Mouse (Mus musculus) neural tube, embryonic 14.5 days (tissue): ENCODE results near the gene Pafah2. TPM values are rescaled to one million over a fixed set of nuclear protein-coding genes. Genes with fewer than 3 reads are reported as not detected.
A peak's percentile ranks its signal among the peaks of the same experiment; 100 is the strongest.

Experiments used
- ATAC-seq: fragments of 200-750 bp; cut with Nextera tagmentation; 2 replicates; pipeline ENCODE4 v1.8.0; 2017; ENCODE audit warnings: low read depth, mild to moderate bottlenecking, moderate TSS enrichment, moderate library complexity
- H3K27ac ChIP-seq: fragments of 300-500 bp; sonication (generic); 2 replicates; pipeline ENCODE4 v1.5.1; 2014; ENCODE audit warnings: low read depth, mild to moderate bottlenecking, control low read depth, low read length, moderate library complexity, mixed read lengths
- H3K27me3 ChIP-seq: fragments of 300-500 bp; sonication (generic); 2 replicates; pipeline ENCODE4 v1.6.1; 2014; ENCODE audit warnings: low read length; ENCODE audit not compliant: control insufficient read depth, insufficient read depth
- H3K36me3 ChIP-seq: fragments of 300-500 bp; sonication (generic); 2 replicates; pipeline ENCODE4 v1.6.1; 2014; ENCODE audit warnings: low read length, mixed read lengths; ENCODE audit not compliant: control insufficient read depth, insufficient read depth
- H3K4me1 ChIP-seq: fragments of 300-500 bp; sonication (generic); 2 replicates; pipeline ENCODE4 v1.6.1; 2014; ENCODE audit warnings: low read length; ENCODE audit not compliant: control insufficient read depth, insufficient read depth
- H3K4me2 ChIP-seq: fragments of 300-500 bp; sonication (generic); 2 replicates; pipeline ENCODE4 v1.6.1; 2014; ENCODE audit warnings: mild to moderate bottlenecking, low read depth, low read length, control low read depth
- H3K4me3 ChIP-seq: fragments of 300-500 bp; sonication (generic); 2 replicates; pipeline ENCODE4 v1.5.1; 2014; ENCODE audit warnings: low read depth, low read length, control low read depth, mixed read lengths
- H3K9ac ChIP-seq: fragments of 300-500 bp; sonication (generic); replicated peaks from 2 replicates; pipeline ENCODE4 v1.6.1; 2014; ENCODE audit warnings: low read depth, mild to moderate bottlenecking, control low read depth, low read length, mixed read lengths
- H3K9me3 ChIP-seq: fragments of 300-500 bp; sonication (generic); 2 replicates; pipeline ENCODE4 v1.6.1; 2016; ENCODE audit warnings: low read length; ENCODE audit not compliant: control insufficient read depth
- WGBS: fragments of 180-500 bp; shearing (Covaris S2); extraction: QIAGEN DNeasy Blood & Tissue Kit; methylation state at CpG from one replicate; pipeline ENCODE4 v1.1.7; 2014; 5-methylcytosine and 5-hydroxymethylcytosine counted together
- polyA plus RNA-seq: library from polyadenylated mRNA; unstranded; fragments of >200 nt; fragmentation: Nextera tagmentation; extraction: Ambion mirVana; gene quantifications from 2 replicates; pipeline ENCODE4 v1.2.1, GENCODE M21; 2014

The Pafah2 gene
- polyA plus RNA-seq: 7.7 and 7.8 TPM in 2 replicates

DNA sequence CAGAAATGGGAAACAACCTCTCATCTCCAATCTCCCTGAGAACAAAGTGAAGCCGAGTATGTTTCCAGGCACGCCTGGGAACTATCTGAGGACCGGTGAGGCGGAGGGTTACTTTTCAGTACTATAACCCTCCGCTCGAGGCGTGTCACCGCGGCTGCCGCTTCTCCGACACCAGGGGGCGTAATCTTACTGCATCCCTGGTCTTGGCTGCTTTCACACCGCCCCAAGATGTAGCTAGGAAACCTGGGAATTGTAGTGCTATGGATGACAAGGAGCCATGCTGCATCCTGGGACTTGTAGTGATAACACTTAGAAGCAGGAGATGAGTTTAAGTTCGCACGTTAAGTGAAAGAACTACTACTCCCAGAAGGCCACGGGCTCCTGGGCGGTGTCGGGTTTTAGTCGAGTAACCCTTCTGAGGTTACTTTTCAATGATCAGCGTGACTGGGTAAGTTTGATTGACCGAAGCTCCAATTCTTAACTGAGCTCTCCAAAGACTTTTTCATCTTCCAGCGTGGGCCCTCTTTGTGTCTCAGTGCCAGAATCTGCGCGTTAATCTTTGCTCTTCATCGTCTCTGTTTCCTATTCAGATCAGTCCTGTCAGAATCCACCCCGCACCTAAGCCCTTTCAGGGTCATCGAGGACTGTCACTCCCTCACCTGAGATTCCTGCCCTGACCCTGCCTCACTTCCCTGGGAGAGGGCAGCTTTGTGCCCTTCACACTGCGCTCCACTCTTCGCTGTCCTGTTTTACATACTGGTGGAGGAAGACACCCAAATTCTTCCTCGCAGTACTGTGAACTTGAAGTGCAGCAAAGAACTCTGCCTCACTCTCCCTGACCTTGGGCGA, at the start of gene Pafah2:
Gene Pafah2, plus strand, starts transcription at position 344 of the 849 bp plus-strand sequence.
- Histone ChIP-seq H3K4me2 (peak within 1 kb of the TSS; percentile 88), H3K36me3 (no peaks in the 10 kb centered on the region)
- ATAC-seq: peak; percentile 98

GRCm38 (mm10) chr4:134348078-134348477, 48.0 kb upstream of the Pafah2 start:
- ATAC-seq: no peak
- no peak overlapping the region for H3K4me3 ChIP-seq

More for the DNA sequence above, at the start of gene Pafah2:
- no peaks in the 10 kb centered on the region for H3K27me3 ChIP-seq
- peaks cover 10% of the 10 kb centered on the region; the same call in 1 of the 2 replicates for H3K4me1 ChIP-seq
- peak within 1 kb of the TSS; percentile 59 for H3K9ac ChIP-seq
- H3K27ac ChIP-seq: peak within 1 kb of the TSS; percentile 80
- WGBS: 1% methylated on average over 31 of the region's 31 CpGs
- H3K4me3 ChIP-seq: peak within 1 kb of the TSS; percentile 38
- H3K9me3 ChIP-seq: no peaks in the 10 kb centered on the region

DNA sequence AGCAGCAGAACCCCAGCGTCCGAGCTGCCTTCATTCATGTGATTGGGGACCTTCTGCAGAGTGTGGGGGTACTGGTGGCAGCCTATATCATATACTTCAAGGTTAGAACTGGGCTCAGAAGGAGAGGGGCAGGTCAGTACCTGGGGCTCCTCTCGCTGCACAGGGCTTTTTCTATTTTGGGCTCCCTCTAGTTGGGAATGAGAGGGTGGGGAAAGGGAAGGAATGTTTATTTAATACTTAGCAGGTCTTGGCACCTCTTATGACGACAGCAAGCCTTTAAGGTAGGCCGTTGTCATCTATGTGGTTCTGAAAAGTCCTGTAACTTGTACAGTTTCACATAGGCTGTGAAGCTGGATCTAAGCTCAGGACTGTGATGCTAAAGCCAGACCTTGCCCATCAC, 47.6 kb upstream of the Pafah2 start:
- Histone ChIP-seq H3K27ac (no peak overlapping the region), H3K4me3 (no peak overlapping the region), H3K27me3 (peaks cover 4% of the 10 kb centered on the region; the same call in 1 of the 2 replicates), H3K4me1 (no peaks in the 10 kb centered on the region), H3K36me3 (no peaks in the 10 kb centered on the region), H3K9me3 (no peaks in the 10 kb centered on the region), H3K9ac (no peak overlapping the region), H3K4me2 (no peak overlapping the region)
- WGBS: 86% methylated on average over 5 of the region's 5 CpGs
- ATAC-seq: no peak

More at GRCm38 (mm10) chr4:134348078-134348477, 48.0 kb upstream of the Pafah2 start:
- H3K36me3 ChIP-seq: no peaks in the 10 kb centered on the region
- no peak overlapping the region for H3K27ac ChIP-seq
- H3K9me3 ChIP-seq: no peaks in the 10 kb centered on the region
- no peak overlapping the region for H3K4me2 ChIP-seq
- WGBS: 72% methylated on average over 11 of the region's 11 CpGs
- no peak overlapping the region for H3K9ac ChIP-seq
- H3K27me3 ChIP-seq: peaks cover 9% of the 10 kb centered on the region
- H3K4me1 ChIP-seq: 0 out of 2 replicates have a peak, but pooled peaks cover under 1% of the 10 kb centered on the region

DNA sequence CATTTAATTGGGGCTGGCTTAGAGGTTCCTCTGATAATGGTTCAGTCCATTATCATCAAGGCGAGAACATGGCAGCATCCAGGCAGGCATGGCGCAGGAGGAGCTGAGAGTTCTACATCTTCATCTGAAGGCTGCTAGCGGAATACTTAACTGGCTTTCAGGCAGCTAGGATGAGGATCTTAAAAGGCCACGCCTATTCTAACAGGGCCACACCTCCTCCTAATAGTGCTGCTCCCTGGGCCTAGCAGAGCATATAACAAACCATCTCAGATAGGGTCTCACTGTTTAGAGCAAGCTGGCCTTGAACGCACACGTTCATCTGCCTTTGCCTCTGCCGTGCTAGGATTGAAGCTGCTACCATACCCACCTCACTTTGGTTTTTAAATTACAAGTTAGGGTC, 46.3 kb upstream of the Pafah2 start:
- H3K27me3 ChIP-seq: no peaks in the 10 kb centered on the region
- H3K4me2 ChIP-seq: no peak overlapping the region
- no peak overlapping the region for H3K4me3 ChIP-seq
- H3K4me1 ChIP-seq: no peaks in the 10 kb centered on the region
- H3K36me3 ChIP-seq: no peaks in the 10 kb centered on the region
- 90% methylated on average over 7 of the region's 7 CpGs for WGBS
- no peak overlapping the region for H3K9ac ChIP-seq
- ATAC-seq: no peak
- H3K27ac ChIP-seq: no peak overlapping the region
- no peaks in the 10 kb centered on the region for H3K9me3 ChIP-seq

- Histone ChIP-seq H3K4me2 (no peak overlapping the region), H3K4me3 (no peak overlapping the region), H3K27me3 (no peaks in the 10 kb centered on the region), H3K9me3 (no peaks in the 10 kb centered on the region), H3K36me3 (no peaks in the 10 kb centered on the region), H3K27ac (no peak overlapping the region), H3K9ac (no peak overlapping the region), H3K4me1 (no peaks in the 10 kb centered on the region)
- WGBS: 91% methylated on average over 6 of the region's 6 CpGs
- no peak for ATAC-seq
Measured at GRCm38 (mm10) chr4:134350641-134351040, 45.5 kb upstream of the Pafah2 start.

- Histone ChIP-seq H3K4me3 (no peak overlapping the region), H3K9me3 (no peaks in the 10 kb centered on the region), H3K36me3 (no peaks in the 10 kb centered on the region), H3K27me3 (no peaks in the 10 kb centered on the region), H3K9ac (no peak overlapping the region), H3K4me1 (no peaks in the 10 kb centered on the region), H3K27ac (no peak overlapping the region), H3K4me2 (no peak overlapping the region)
- no peak for ATAC-seq
- WGBS: 44% methylated on average over 18 of the region's 18 CpGs
Measured at GRCm38 (mm10) chr4:134351329-134352260, 44.5 kb upstream of the Pafah2 start.

DNA sequence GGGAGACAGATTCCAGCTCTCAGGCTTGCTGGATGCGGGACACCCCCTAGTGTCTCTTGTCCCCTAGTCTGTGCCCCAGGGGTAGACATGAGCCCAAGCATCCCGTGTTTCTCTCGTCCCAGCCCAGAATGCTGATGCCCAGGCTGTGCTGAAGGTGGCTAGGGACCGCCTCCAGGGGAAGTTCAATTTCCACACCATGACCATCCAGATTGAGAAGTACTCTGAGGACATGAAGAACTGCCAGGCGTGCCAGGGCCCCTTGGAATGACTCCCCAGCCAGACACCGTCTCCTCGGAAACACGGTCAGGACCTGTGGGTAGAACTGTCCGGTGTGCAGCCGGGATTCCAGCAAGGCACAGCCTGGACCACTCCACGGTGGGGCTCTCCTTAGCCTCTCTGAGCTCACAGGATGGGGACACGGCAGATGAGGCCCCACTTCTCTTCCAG, 43.8 kb upstream of the Pafah2 start:
- Histone ChIP-seq H3K9ac (no peak overlapping the region), H3K27me3 (no peaks in the 10 kb centered on the region), H3K9me3 (no peaks in the 10 kb centered on the region), H3K4me3 (no peak overlapping the region), H3K36me3 (no peaks in the 10 kb centered on the region), H3K4me1 (no peaks in the 10 kb centered on the region), H3K27ac (no peak overlapping the region), H3K4me2 (no peak overlapping the region)
- no peak for ATAC-seq
- 57% methylated on average over 12 of the region's 12 CpGs for WGBS

GRCm38 (mm10) chr4:134352929-134353328, 43.2 kb upstream of the Pafah2 start:
- 58% methylated on average over 7 of the region's 7 CpGs for whole genome bisulfite sequencing
- no peaks in the 10 kb centered on the region for H3K4me1 ChIP-seq
- H3K9me3 ChIP-seq: no peaks in the 10 kb centered on the region
- H3K27ac ChIP-seq: no peak overlapping the region
- H3K27me3 ChIP-seq: no peaks in the 10 kb centered on the region
- H3K4me3 ChIP-seq: no peak overlapping the region
- H3K36me3 ChIP-seq: no peaks in the 10 kb centered on the region
- ATAC-seq: no peak
- no peak overlapping the region for H3K9ac ChIP-seq
- H3K4me2 ChIP-seq: no peak overlapping the region
